Mouse (Mus musculus): ENCODE results near the gene Tmem147.

GRCm38 (mm10) chr7:30711942-30712341, 17.4 kb downstream of the Tmem147 start, which contains the start of gene Atp4a:
- TF ChIP-seq CTCF (conservative IDR thresholded peaks at IDR 0.05; ENCODE audit: low read length) (no peak), POU5F1 (IDR thresholded peaks at IDR 0.05; ENCODE audit: borderline replicate concordance, low read length) (no peak)
